In genomic region chr4:82586637-82587036, GRCm38 (mm10) we compare ENCODE assay signal across 18 mouse cellular contexts.
A peak's percentile ranks its signal among the peaks of the same experiment; 100 is the strongest.
DNase-seq lines count a peak whose midpoint lies in the region; ATAC-seq and TF ChIP-seq lines count a peak whose summit lies in the region.
"Had no signal": no experiment of that assay in that cellular context is flagged by ENCODE, and none has a peak within 500 bp of the region (broad histone marks: within the 10 kb centered on the region; RNA-seq: fewer than 3 reads in every experiment).

No protein-coding gene starts in this region.

- peaks cover 38% of the 10 kb centered on the region for H3K4me1 ChIP-seq in forebrain, embryonic 13.5 days
- peaks cover 34% of the 10 kb centered on the region for H3K4me1 ChIP-seq in forebrain, embryonic 10.5 days
- H3K4me1 ChIP-seq in hindbrain, postnatal 0 days (ENCODE audit: insufficient read depth, low read length): peaks cover 7% of the 10 kb centered on the region
- H3K4me1 ChIP-seq in hindbrain, embryonic 10.5 days (replicated peaks): peaks cover 31% of the 10 kb centered on the region

- H3K27ac ChIP-seq in forebrain, embryonic 13.5 days: peak overlapping the region; percentile 10; the same call in 1 of the 2 replicates
- H3K27ac ChIP-seq in forebrain, embryonic 10.5 days: no peak overlapping the region
- H3K27ac ChIP-seq in hindbrain, postnatal 0 days: no peak overlapping the region
- no peak overlapping the region for H3K27ac ChIP-seq in hindbrain, embryonic 10.5 days
- H3K27ac ChIP-seq: embryonic facial prominence, embryonic 15.5 days; heart, embryonic 10.5 days; hindbrain, embryonic 15.5 days had no signal

- WGBS in forebrain, embryonic 13.5 days: 79% methylated on average over 5 of the region's 5 CpGs
- 87% methylated on average over 5 of the region's 5 CpGs for WGBS in forebrain, embryonic 10.5 days
- WGBS in hindbrain, postnatal 0 days: 83% methylated on average over 5 of the region's 5 CpGs
- 90% methylated on average over 5 of the region's 5 CpGs for WGBS in hindbrain, embryonic 10.5 days

- no peak for TF ChIP-seq CTCF in hindbrain, postnatal 0 days (IDR thresholded peaks at IDR 0.05; ENCODE audit: low read depth)

- H3K4me2 ChIP-seq in forebrain, embryonic 13.5 days: no peak overlapping the region
- H3K4me2 ChIP-seq in hindbrain, postnatal 0 days (ENCODE audit: low read depth, low read length): 0 out of 2 replicates have a peak overlapping the region, but pooled peaks have one; percentile 46
- H3K4me2 ChIP-seq: embryonic facial prominence, embryonic 15.5 days; hindbrain, embryonic 15.5 days had no signal

- H3K4me3 ChIP-seq in forebrain, embryonic 13.5 days: no peak overlapping the region
- no peak overlapping the region for H3K4me3 ChIP-seq in forebrain, embryonic 10.5 days
- no peak overlapping the region for H3K4me3 ChIP-seq in hindbrain, postnatal 0 days (ENCODE audit: low read length)
- H3K4me3 ChIP-seq in hindbrain, embryonic 10.5 days: no peak overlapping the region
- H3K4me3 ChIP-seq: embryonic facial prominence, embryonic 15.5 days; erythroblast, embryonic 14.5 days; heart, embryonic 10.5 days; hindbrain, embryonic 15.5 days had no signal

- peak; percentile 40 for DNase-seq in cerebellum, adult 8-10 months
- DNase-seq in forebrain, embryonic 10.5 days (ENCODE audit: extremely low spot score, low spot score): no peak
- DNase-seq in hindbrain, postnatal 0 days (ENCODE audit: low spot score): no peak
- no peak for DNase-seq in hindbrain, embryonic 10.5 days (ENCODE audit: low spot score)
- no peak for DNase-seq in heart, postnatal 14 days
- DNase-seq: adrenal gland, postnatal 10 days; embryo, embryonic 11 days; gastrocnemius, postnatal 10 days; heart, adult 18-20 months; heart, postnatal 10 days; kidney, adult 11 months; kidney, adult 9 months had no signal

- H3K9ac ChIP-seq in forebrain, embryonic 13.5 days: no peak overlapping the region
- H3K9ac ChIP-seq in hindbrain, postnatal 0 days (replicated peaks; ENCODE audit: low read length): no peak overlapping the region
- H3K9ac ChIP-seq: embryonic facial prominence, embryonic 15.5 days; hindbrain, embryonic 15.5 days had no signal

- no peaks in the 10 kb centered on the region for H3K27me3 ChIP-seq in forebrain, embryonic 13.5 days
- 0 out of 2 replicates have a peak, but pooled peaks cover 12% of the 10 kb centered on the region for H3K27me3 ChIP-seq in forebrain, embryonic 10.5 days (ENCODE audit: poor library complexity, severe bottlenecking)
- H3K27me3 ChIP-seq in hindbrain, postnatal 0 days (ENCODE audit: insufficient read depth, low read length): no peaks in the 10 kb centered on the region
- peaks cover 4% of the 10 kb centered on the region; the same call in 1 of the 2 replicates for H3K27me3 ChIP-seq in hindbrain, embryonic 10.5 days (ENCODE audit: insufficient read depth, poor library complexity, severe bottlenecking)
- H3K27me3 ChIP-seq: embryonic facial prominence, embryonic 15.5 days; hindbrain, embryonic 15.5 days had no signal

- intact Hi-C loops in heart, postnatal 14 days (cut with DNase I): loop anchor here (2.0 kb wide), 1 partner anchor 80 kb away; no protein-coding TSS in a partner anchor

- H3K36me3 ChIP-seq in forebrain, embryonic 13.5 days (ENCODE audit: poor library complexity, severe bottlenecking): no peaks in the 10 kb centered on the region
- no peaks in the 10 kb centered on the region for H3K36me3 ChIP-seq in forebrain, embryonic 10.5 days (replicated peaks)
- H3K36me3 ChIP-seq in hindbrain, postnatal 0 days (ENCODE audit: insufficient read depth, low read length): no peaks in the 10 kb centered on the region
- no peaks in the 10 kb centered on the region for H3K36me3 ChIP-seq in hindbrain, embryonic 10.5 days
- H3K36me3 ChIP-seq: embryonic facial prominence, embryonic 15.5 days; heart, embryonic 10.5 days; hindbrain, embryonic 15.5 days had no signal

- ATAC-seq in cerebellum, adult (ENCODE audit: insufficient number of reproducible peaks, low FRiP score, low TSS enrichment): no peak
- ATAC-seq in forebrain, embryonic 13.5 days: no peak
- no peak for ATAC-seq in hindbrain, postnatal 0 days

- no peaks in the 10 kb centered on the region for H3K9me3 ChIP-seq in forebrain, embryonic 13.5 days (replicated peaks)
- H3K9me3 ChIP-seq in forebrain, embryonic 10.5 days: no peaks in the 10 kb centered on the region
- no peaks in the 10 kb centered on the region for H3K9me3 ChIP-seq in hindbrain, postnatal 0 days (ENCODE audit: low read length)
- H3K9me3 ChIP-seq in hindbrain, embryonic 10.5 days: no peaks in the 10 kb centered on the region
- H3K9me3 ChIP-seq: embryonic facial prominence, embryonic 15.5 days; heart, embryonic 10.5 days; hindbrain, embryonic 15.5 days had no signal
